Mouse (Mus musculus) megakaryocyte, embryonic 14.5 days (primary cell): ENCODE results near the gene Olr1. TPM values are rescaled to one million over a fixed set of nuclear protein-coding genes. Genes with fewer than 3 reads are reported as not detected.
"Not testable (repeated sequence)": the region's sequence is repeated elsewhere in the genome, so short reads cannot be mapped to it uniquely, and the experiment has no call there.

Experiments used
- H3K27me3 ChIP-seq: replicated peaks from 2 replicates; pipeline ENCODE3; 2012; ENCODE audit warnings: inconsistent platforms
- H3K36me3 ChIP-seq: replicated peaks from 2 replicates; pipeline ENCODE3; 2012; ENCODE audit warnings: low read length, inconsistent platforms, mixed read lengths
- H3K4me1 ChIP-seq: 2 replicates; pipeline ENCODE4 v1.6.1; 2012; ENCODE audit warnings: inconsistent platforms
- H3K4me3 ChIP-seq: replicated peaks from 2 replicates; pipeline ENCODE3; 2012; ENCODE audit warnings: moderate library complexity, mild to moderate bottlenecking, inconsistent platforms
- H3K9me3 ChIP-seq: 2 replicates; pipeline ENCODE4 v1.6.1; 2012; ENCODE audit warnings: inconsistent platforms
- FLI1 ChIP-seq: IDR thresholded peaks from 2 replicates; pipeline ENCODE4 v1.6.1; 2012; ENCODE audit warnings: low read length, inconsistent platforms, mixed read lengths
- GATA1 ChIP-seq: IDR thresholded peaks from 3 replicates; pipeline ENCODE4 v1.6.1; 2012; ENCODE audit warnings: mixed read lengths, low read length, inconsistent platforms, borderline replicate concordance
- polyA plus RNA-seq: library from polyadenylated mRNA; stranded (reverse); fragments of >175 nt; gene quantifications from 2 replicates; pipeline ENCODE4 v1.2.3, GENCODE M21; 2012; ENCODE audit warnings: low replicate concordance; ENCODE audit not compliant: insufficient read depth

Olr1 gene
- polyA plus RNA-seq, 1 experiment: 0.21 TPM

DNA sequence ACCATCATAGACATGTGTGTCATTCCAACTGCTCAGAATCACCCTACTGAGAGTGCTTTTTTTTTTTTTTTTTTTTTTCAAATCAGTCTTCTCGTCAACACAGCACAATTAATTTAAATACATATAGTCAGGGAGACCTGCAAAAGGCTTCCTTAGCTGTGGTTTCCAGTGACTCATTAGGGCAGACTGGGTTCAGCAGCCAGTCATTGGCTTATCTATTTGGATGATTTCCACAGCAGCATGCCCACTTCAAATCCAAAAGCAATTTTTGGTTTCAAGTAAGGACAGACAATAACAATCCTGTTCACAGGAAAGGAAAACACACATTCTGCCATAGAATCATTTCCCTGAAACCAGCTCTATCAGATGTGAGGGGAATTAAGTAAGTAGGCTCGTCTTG lies 7.4 kb upstream of the Olr1 start:
- Histone ChIP-seq H3K9me3 (no peaks in the 10 kb centered on the region), H3K36me3 (no peaks in the 10 kb centered on the region), H3K4me1 (peaks cover 51% of the 10 kb centered on the region), H3K4me3 (no peak overlapping the region), H3K27me3 (peaks cover 2% of the 10 kb centered on the region)
- TF ChIP-seq FLI1 (no peak), GATA1 (no peak)

DNA sequence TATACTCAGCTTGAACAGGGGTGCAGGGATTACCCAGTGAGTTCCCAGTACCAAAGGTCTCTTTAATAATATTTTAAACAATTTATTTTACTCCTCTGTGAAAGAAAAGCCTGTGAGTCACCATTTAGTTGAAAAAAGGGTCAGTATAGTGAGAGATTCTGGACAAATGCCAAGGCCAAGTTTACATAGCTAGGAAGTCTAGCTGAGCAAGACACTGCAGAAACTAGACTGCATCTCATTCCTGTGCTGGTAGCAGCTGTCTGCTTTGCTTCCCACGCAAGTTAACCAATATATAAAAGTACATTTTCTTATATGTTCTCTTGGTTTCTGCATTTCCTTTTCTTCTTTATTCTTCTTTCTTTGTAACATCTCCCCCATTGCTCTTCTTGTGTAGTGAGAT lies 6.4 kb upstream of the Olr1 start:
- Histone ChIP-seq H3K9me3 (no peaks in the 10 kb centered on the region), H3K4me3 (no peak overlapping the region)
- TF ChIP-seq GATA1: no peak
- no peak for TF ChIP-seq FLI1

DNA sequence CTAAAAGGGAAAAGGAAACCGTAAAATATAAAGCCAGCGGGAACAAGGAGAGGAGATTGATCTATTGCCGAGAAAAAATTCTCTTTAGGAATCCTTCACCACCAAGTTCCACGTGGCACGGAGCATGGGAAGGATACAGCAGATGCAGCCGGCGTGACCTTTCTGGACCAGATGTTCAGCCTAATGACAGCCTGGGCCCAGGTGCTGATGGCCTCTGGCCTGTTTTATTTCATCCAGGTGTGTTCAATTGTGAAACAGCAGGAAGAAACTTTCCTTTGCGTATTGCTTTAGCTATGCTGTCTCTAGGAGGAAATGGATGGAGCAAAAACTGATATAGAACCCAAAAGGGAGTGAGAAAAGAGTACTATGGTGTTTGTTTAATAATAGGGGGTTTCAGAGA lies 5.9 kb upstream of the Olr1 start:
- no peaks in the 10 kb centered on the region for H3K27me3 ChIP-seq
- no peak for TF ChIP-seq GATA1
- TF ChIP-seq FLI1: no peak
- H3K4me1 ChIP-seq: peaks cover 49% of the 10 kb centered on the region
- H3K36me3 ChIP-seq: no peaks in the 10 kb centered on the region
- H3K4me3 ChIP-seq: no peak overlapping the region
- H3K9me3 ChIP-seq: no peaks in the 10 kb centered on the region

More for the DNA sequence above, 6.4 kb upstream of the Olr1 start:
- no peaks in the 10 kb centered on the region for H3K36me3 ChIP-seq
- no peaks in the 10 kb centered on the region for H3K27me3 ChIP-seq
- peaks cover 54% of the 10 kb centered on the region for H3K4me1 ChIP-seq

DNA sequence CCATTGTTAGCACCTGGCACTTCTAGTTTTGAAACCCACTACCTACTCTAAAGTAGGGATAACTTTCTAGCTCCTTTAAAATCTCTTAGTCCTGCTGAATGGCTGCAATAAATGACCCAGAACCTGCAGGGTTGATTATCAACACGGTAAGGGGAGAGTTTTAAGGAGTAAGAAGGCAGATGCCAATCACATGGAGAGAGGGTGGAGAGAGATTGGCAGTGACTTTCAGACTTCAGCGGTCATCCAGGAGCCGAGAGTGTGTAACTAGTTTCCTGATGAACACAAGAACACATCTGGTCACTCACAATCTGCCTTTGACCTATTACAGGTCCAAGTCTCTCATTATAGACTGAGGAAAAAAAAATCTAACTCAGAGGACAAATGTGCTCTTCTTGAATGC lies 5.4 kb upstream of the Olr1 start, which contains the start of gene Tmem52b:
TSS of gene Tmem52b (plus strand) at position 189 of the 400 bp plus-strand sequence.
- peaks cover 44% of the 10 kb centered on the region for H3K4me1 ChIP-seq
- no peak for TF ChIP-seq GATA1
- no peaks in the 10 kb centered on the region for H3K9me3 ChIP-seq
- H3K36me3 ChIP-seq: no peaks in the 10 kb centered on the region
- H3K27me3 ChIP-seq: no peaks in the 10 kb centered on the region
- H3K4me3 ChIP-seq: no peak within 1 kb of the TSS

DNA sequence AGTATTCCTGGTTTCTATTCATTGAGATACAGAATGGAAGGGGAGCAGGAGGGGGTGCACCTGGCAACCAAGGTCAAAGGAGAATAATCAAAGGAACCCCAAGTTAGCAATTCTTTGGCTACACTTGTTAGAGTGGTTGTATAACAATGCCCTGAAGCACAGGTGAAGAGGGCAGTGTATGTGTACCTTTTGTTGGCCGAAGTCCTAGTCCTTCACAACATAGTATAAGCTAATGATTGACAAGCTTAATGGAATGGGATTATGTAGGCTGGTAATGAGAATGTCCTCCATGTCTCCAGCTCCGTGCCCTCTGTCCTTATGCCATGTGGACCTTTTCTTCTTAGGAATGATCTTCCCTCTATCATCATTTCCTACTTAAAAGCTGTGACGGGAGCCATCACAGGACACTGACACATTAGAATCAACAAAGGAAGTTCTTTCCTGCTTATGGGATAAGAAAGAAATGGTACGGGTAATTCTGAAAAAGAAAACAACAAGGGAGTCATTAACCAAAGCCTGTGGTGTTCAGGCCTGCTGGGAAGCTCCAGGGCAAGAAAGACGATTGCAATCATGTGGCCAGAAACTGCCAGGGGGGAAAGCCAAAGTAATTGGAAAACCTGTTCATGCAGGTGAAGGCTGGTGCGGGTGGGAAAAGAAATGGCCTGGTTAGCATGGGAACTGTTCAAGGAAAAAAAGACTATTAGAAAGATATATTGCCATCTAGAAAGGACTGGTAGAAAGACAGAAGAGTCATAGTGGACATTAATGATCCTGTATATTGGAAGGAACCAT lies 3.4 kb upstream of the Olr1 start:
- H3K9me3 ChIP-seq: no peaks in the 10 kb centered on the region
- no peaks in the 10 kb centered on the region for H3K27me3 ChIP-seq
- peaks cover 40% of the 10 kb centered on the region for H3K4me1 ChIP-seq
- H3K36me3 ChIP-seq: no peaks in the 10 kb centered on the region
- no peak overlapping the region for H3K4me3 ChIP-seq
- TF ChIP-seq FLI1 (no peak), GATA1 (no peak)

DNA sequence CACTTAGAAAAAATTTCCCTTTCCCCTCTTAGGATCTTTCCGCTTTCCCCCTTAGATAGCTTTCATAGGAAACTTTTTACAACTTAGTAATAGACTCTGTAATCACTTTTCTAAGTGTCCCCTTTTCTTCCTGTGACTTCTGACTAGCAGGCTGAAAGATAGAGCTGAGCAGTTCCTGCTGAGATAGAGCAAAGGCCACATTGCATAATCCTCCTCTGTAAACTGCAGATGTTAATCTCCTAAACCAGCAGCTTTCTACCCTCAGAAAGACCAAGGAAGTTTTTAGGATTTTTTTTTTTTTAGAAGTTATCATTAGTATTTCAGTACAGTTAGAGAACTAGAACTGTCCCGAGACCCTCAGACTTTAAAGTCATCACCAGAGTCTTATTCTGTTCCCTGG lies 3.5 kb downstream of the Olr1 start:
- H3K9me3 ChIP-seq: no peaks in the 10 kb centered on the region

DNA sequence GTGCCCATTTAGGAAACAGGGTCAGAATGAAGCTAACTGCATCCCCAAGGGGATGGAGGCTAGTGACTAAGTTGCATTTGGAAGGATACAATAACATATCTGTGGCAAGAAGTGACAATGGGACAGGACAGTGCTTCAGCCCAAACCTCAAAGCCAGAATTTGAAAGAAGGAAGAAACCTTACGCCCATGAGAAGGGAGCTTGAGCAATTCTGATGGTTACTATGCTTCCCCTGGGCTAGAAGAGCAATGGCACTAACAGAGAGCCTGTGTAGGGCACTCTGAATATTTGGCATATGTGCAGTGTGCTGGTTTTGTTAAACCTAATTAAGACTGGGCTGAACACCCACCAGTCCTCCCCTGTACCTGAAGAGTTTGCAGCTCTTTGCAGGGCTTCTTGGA lies 7.4 kb downstream of the Olr1 start:
- not testable (repeated sequence) for H3K4me1 ChIP-seq, H3K9me3 ChIP-seq, H3K4me3 ChIP-seq, H3K27me3 ChIP-seq
- H3K36me3 ChIP-seq: peaks cover 24% of the 10 kb centered on the region

More for the DNA sequence above, 3.5 kb downstream of the Olr1 start:
- Histone ChIP-seq H3K4me3 (no peak overlapping the region), H3K36me3 (peaks cover 20% of the 10 kb centered on the region), H3K4me1 (peaks cover 7% of the 10 kb centered on the region), H3K27me3 (no peaks in the 10 kb centered on the region)
- no peak for TF ChIP-seq FLI1
- no peak for TF ChIP-seq GATA1

DNA sequence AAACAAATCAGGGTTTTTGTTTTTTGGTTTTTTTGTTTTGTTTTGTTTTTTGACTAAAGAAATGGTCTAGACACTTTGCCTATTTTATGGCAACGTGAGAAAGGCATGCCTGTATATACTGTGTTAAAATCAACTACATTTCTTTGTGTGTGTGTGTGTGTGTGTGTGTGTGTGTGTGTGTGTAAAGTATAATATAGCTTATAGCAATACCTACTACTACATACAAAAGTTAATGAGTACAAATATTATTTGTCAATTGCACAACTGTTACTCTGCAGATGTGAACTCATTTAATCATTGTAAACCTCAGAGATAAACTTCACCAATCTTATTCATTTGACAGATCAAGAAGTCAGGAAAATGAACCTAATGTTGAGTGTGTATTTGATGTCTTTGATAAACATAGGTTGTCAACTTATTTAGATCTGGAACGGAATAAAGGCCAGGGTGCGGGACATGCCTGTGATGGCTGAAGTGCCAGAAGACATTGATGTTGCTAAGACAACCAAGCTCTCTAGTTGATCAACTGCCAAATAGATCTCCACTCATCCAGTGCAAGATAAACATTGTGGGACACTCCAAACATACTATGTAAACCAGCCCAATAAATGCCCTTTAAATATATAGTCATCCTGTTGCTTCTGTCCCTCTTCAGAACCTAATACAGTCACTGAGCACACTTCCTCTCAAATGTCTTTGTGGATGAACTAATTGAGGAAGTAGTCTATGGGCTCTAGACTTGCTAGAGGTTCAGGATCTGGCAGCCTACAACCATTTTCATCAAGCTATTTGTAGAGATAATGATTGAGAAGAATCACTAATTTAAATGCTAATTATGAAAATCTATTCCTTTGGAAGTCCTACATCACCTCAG lies 9.4 kb downstream of the Olr1 start:
- peaks cover 24% of the 10 kb centered on the region for H3K36me3 ChIP-seq
- H3K9me3 ChIP-seq: no peaks in the 10 kb centered on the region
- H3K27me3 ChIP-seq: no peaks in the 10 kb centered on the region
- TF ChIP-seq GATA1 (no peak), FLI1 (no peak)
- H3K4me1 ChIP-seq: no peaks in the 10 kb centered on the region
- H3K4me3 ChIP-seq: no peak overlapping the region

DNA sequence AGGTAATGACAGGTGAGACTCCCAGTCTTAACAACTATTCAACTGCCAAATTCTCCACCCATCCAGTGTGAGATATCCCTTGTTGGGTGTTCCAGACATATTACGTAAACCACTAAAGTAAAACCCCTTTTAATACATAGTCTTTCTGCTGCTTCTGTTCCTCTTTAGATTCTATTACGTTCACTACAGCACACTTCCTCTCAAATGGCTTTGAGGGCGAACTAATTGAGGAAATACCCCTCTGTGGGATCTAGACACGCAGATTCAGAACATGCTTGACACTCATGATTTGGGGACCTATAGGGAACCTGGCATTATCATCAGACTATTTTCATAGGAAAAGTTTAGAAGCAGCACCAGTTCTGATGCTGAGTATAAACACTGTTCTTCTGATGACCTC lies 12.0 kb downstream of the Olr1 start:
- H3K36me3 ChIP-seq: peaks cover 11% of the 10 kb centered on the region
- TF ChIP-seq FLI1 (no peak), GATA1 (no peak)
- no peaks in the 10 kb centered on the region for H3K4me1 ChIP-seq
- no peak overlapping the region for H3K4me3 ChIP-seq
- no peaks in the 10 kb centered on the region for H3K27me3 ChIP-seq
- no peaks in the 10 kb centered on the region for H3K9me3 ChIP-seq
